Mouse (Mus musculus) embryonic facial prominence, embryonic 13.5 days (tissue): ENCODE measurements around the gene Gsdma2. TPM values are rescaled to one million over a fixed set of nuclear protein-coding genes. Genes with fewer than 3 reads are reported as not detected.

Experiments used
- ATAC-seq: fragments of 200-750 bp; cut with Nextera tagmentation; 2 replicates; pipeline ENCODE4 v1.8.0; 2017; ENCODE audit warnings: low read depth; ENCODE audit not compliant: insufficient number of reproducible peaks, insufficient read depth, low FRiP score, low TSS enrichment
- H3K27ac ChIP-seq: fragments of 300-500 bp; sonication (generic); 2 replicates; pipeline ENCODE4 v1.5.1; 2015; ENCODE audit warnings: moderate library complexity, mild to moderate bottlenecking, inconsistent platforms
- H3K27me3 ChIP-seq: fragments of 300-500 bp; sonication (generic); 2 replicates; pipeline ENCODE4 v1.6.1; 2015; ENCODE audit warnings: mild to moderate bottlenecking, inconsistent platforms
- H3K36me3 ChIP-seq: fragments of 300-500 bp; sonication (generic); 2 replicates; pipeline ENCODE4 v1.6.1; 2015; ENCODE audit warnings: mild to moderate bottlenecking, inconsistent platforms
- H3K4me1 ChIP-seq: fragments of 300-500 bp; sonication (generic); 2 replicates; pipeline ENCODE4 v1.6.1; 2015; ENCODE audit warnings: inconsistent platforms
- H3K4me2 ChIP-seq: fragments of 300-500 bp; sonication (generic); 2 replicates; pipeline ENCODE4 v1.6.1; 2015; ENCODE audit warnings: moderate library complexity, mild to moderate bottlenecking, inconsistent platforms
- H3K4me3 ChIP-seq: fragments of 300-500 bp; sonication (generic); 2 replicates; pipeline ENCODE4 v1.5.1; 2015; ENCODE audit warnings: mild to moderate bottlenecking, inconsistent platforms
- H3K9ac ChIP-seq: fragments of 300-500 bp; sonication (generic); 2 replicates; pipeline ENCODE4 v1.6.1; 2015; ENCODE audit warnings: mild to moderate bottlenecking, inconsistent platforms
- H3K9me3 ChIP-seq: fragments of 300-500 bp; sonication (generic); 2 replicates; pipeline ENCODE4 v1.6.1; 2016; ENCODE audit warnings: inconsistent platforms
- WGBS: fragments of 180-500 bp; shearing (Covaris S2); methylation state at CpG from one replicate; pipeline ENCODE4 v1.1.7; 2015; ENCODE audit warnings: mixed read lengths; 5-methylcytosine and 5-hydroxymethylcytosine counted together
- polyA plus RNA-seq: library from polyadenylated mRNA; unstranded; fragments of >200 nt; fragmentation: Nextera tagmentation; extraction: Ambion mirVana; gene quantifications from 2 replicates; pipeline ENCODE4 v1.2.1, GENCODE M21; 2015

The Gsdma2 gene
- polyA plus RNA-seq, 1 experiment from 2014 or later: not detected

DNA sequence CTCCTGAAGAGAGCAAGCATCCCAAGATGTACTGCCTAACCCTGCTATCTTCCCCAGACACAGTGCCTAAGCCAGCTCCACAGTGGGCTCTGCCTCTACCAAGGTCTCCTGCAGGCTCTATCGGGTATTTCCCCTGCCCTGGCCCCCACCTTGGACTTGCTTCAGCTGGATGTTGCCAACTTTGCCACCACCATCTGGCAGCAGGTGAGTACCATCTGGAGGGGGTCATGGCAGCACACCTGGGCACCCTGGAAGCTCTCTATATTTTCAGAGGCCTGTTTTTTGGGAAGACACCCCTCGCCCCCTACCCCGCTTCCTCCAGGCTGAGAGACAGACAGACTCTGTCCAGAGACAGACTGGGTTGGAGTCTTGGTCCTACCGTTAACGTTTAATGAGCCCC is 55.8 kb downstream of the Gsdma2 start:
- no peak overlapping the region for H3K4me3 ChIP-seq
- peaks cover 36% of the 10 kb centered on the region for H3K36me3 ChIP-seq
- H3K9me3 ChIP-seq: no peaks in the 10 kb centered on the region
- WGBS: 75% methylated on average over 5 of the region's 5 CpGs
- ATAC-seq: 0 out of 2 replicates have a peak, but pooled peaks have one; percentile 38
- peaks cover 19% of the 10 kb centered on the region for H3K4me1 ChIP-seq
- no peak overlapping the region for H3K9ac ChIP-seq
- no peak overlapping the region for H3K4me2 ChIP-seq
- no peak overlapping the region for H3K27ac ChIP-seq
- H3K27me3 ChIP-seq: no peaks in the 10 kb centered on the region

DNA sequence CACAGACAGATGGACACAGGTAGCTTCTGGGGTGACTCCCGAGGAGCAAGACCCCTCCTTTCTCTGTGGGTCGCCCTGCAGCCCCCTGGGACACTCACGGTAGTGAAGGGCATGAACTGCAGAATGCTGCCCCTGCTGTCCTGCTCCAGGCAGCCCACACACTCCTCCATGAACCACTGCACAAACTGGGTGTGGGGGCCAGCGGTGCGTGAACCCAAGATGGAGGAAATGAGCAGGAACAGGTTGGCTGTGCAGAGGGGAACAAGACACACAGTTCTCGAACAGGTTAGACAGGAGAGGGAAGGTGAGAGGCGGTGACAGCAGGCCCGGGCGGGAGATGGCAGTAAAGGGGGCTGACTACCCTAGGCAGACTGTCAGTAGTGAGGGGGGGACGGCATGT is 58.5 kb downstream of the Gsdma2 start:
- no peaks in the 10 kb centered on the region for H3K9me3 ChIP-seq
- H3K4me1 ChIP-seq: peaks cover 46% of the 10 kb centered on the region
- ATAC-seq: no peak
- H3K4me2 ChIP-seq: no peak overlapping the region
- H3K36me3 ChIP-seq: peaks cover 61% of the 10 kb centered on the region
- H3K4me3 ChIP-seq: no peak overlapping the region
- no peaks in the 10 kb centered on the region for H3K27me3 ChIP-seq
- no peak overlapping the region for H3K9ac ChIP-seq
- no peak overlapping the region for H3K27ac ChIP-seq
- WGBS: 86% methylated on average over 10 of the region's 10 CpGs

Other genes with a start within 250 kb of the Gsdma2 start
- 10.9 and 11.3 TPM in 2 replicates for gene Pgap3, start 246.3 kb upstream of the Gsdma2 start, polyA plus RNA-seq
- 49.6 and 51.1 TPM in 2 replicates for gene Erbb2, start 234.3 kb upstream of the Gsdma2 start, polyA plus RNA-seq
- gene Mien1, start 207.8 kb upstream of the Gsdma2 start, polyA plus RNA-seq: 78.0 and 90.7 TPM in 2 replicates
- gene Grb7, start 200.4 kb upstream of the Gsdma2 start, polyA plus RNA-seq: 12.4 and 12.5 TPM in 2 replicates
- 0.27 and 0.58 TPM in 2 replicates for gene Ikzf3, start 100.7 kb upstream of the Gsdma2 start, polyA plus RNA-seq
- gene Zpbp2, start 95.7 kb upstream of the Gsdma2 start, polyA plus RNA-seq: not detected in 2 replicates
- gene Ormdl3, start 59.4 kb upstream of the Gsdma2 start, polyA plus RNA-seq: 69.4 and 71.9 TPM in 2 replicates
- not detected in 2 replicates for gene Lrrc3c, start 48.5 kb upstream of the Gsdma2 start, polyA plus RNA-seq
- 0.80 and 4.0 TPM in 2 replicates for gene Gm12355, start 21.1 kb upstream of the Gsdma2 start, polyA plus RNA-seq
- not detected in 2 replicates for gene Gsdma3, start 20.4 kb upstream of the Gsdma2 start, polyA plus RNA-seq
- 0.28 and 0.48 TPM in 2 replicates for gene Gsdma, start 17.6 kb downstream of the Gsdma2 start, polyA plus RNA-seq
- gene Psmd3, start 35.8 kb downstream of the Gsdma2 start, polyA plus RNA-seq: 196 and 207 TPM in 2 replicates
- not detected in 2 replicates for gene Csf3, start 54.5 kb downstream of the Gsdma2 start, polyA plus RNA-seq
- gene Med24, start 82.7 kb downstream of the Gsdma2 start, polyA plus RNA-seq: 63.8 and 65.0 TPM in 2 replicates
- 46.5 and 47.3 TPM in 2 replicates for gene Thra, start 93.9 kb downstream of the Gsdma2 start, polyA plus RNA-seq
- 1.4 and 1.5 TPM in 2 replicates for gene Nr1d1, start 128.6 kb downstream of the Gsdma2 start, polyA plus RNA-seq
- gene Msl1, start 148.8 kb downstream of the Gsdma2 start, polyA plus RNA-seq: 31.5 and 33.0 TPM in 2 replicates
- 39.0 and 40.3 TPM in 2 replicates for gene Casc3, start 158.1 kb downstream of the Gsdma2 start, polyA plus RNA-seq
- gene Rapgefl1, start 190.0 kb downstream of the Gsdma2 start, polyA plus RNA-seq: 3.9 and 4.7 TPM in 2 replicates
- 6.3 and 6.8 TPM in 2 replicates for gene Wipf2, start 216.9 kb downstream of the Gsdma2 start, polyA plus RNA-seq